Mouse (Mus musculus) cerebellum, adult 9-10 months (tissue): ENCODE results near the gene Cst12.
"Not testable (repeated sequence)": the region's sequence is repeated elsewhere in the genome, so short reads cannot be mapped to it uniquely, and the experiment has no call there.

Experiments used
- DNase-seq: peaks from one replicate; pipeline ENCODE4 v3.0.0; 2022

Gene Cst12

DNA sequence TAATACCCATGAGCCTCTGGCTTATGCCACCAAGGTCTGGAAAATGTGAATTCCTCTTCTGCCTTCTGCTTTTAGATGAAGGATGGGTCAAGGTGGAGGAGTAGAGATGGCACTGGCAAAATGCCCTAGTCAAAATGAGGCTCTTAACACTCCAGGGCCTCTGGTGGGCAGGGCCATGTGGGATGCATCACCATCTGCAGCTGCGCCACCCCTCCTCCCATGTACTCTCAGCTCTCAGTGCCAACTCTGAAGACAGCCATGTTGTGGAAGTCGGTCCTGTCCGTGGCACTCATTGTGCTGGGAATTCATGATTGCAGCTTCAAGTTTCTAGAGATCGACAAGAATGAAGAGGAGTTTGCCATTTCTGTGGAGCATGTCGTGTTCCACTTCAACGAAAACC is at the start of gene Cst12:
Cst12 (plus strand) TSS at position 220 of the 400 bp plus-strand sequence.
- DNase-seq: no peak

DNA sequence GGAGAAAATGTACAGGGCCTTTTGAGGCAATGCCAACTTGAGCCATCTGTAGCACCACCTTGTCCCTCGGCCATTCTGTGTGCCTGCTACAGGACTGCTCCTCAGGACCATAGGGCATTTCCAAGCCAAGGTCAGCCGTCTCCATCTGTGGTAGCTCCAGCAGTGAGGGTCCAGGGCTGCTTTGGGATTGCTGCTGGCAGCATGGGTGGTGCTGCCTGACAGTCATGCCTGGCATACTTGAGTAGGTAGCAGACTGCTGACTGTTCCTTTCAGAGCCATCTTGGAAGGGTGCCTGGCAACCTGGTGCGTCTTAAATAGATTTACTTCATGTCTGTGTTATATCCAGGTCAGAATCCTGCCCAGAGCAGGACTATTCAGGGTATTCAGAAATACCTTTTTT is 46.2 kb upstream of the Cst12 start:
- peak; percentile 97 for DNase-seq

DNA sequence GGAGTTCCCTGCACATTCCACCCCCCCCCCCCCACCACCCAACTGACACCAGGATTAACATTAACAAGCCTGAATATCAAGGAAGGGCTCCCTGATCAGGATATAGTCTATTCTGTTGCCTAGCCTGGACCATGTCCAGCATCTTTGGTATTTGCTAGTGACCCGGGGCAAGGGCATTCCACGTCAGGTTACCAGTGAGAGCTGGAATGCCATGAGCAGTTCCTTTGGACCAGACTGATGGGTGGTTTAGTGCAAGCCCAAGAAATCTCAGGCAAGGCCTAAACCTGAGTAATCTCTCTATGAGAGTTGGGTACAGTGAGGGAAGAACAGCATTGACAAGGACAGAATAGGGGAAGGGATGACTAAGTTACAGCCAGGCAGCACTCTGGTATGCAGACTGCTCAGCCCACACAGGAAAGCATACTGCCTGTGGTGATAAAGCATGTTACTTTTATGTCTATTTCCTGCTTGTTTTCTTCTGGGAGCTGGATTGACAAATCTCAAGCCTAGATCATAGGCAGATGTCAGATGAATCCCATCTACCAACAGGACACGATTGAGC is 45.2 kb upstream of the Cst12 start:
- DNase-seq: peak; percentile 52

DNA sequence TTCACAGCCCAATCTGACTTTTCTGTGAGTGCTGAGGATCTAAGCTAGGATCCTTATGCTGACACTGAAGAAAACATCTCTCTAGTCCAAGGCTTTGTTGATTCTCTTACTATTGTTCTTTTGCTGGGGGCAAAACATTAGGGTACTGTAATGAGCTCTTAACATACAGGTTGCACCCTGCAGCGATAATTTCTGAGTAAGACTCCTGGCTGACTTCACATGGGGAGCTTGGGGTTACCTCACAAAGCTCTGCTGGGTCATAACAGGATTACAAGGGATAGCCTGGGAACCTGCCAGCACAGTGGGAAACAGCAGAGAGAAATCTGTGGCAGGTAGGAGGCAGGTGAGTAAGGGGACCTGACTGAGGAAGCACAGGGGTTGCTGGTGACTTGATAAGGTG is 39.1 kb upstream of the Cst12 start, which contains the start of gene Cstl1:
Cstl1 (plus strand) TSS at position 301 of the 400 bp plus-strand sequence.
- DNase-seq: peak; percentile 18

DNA sequence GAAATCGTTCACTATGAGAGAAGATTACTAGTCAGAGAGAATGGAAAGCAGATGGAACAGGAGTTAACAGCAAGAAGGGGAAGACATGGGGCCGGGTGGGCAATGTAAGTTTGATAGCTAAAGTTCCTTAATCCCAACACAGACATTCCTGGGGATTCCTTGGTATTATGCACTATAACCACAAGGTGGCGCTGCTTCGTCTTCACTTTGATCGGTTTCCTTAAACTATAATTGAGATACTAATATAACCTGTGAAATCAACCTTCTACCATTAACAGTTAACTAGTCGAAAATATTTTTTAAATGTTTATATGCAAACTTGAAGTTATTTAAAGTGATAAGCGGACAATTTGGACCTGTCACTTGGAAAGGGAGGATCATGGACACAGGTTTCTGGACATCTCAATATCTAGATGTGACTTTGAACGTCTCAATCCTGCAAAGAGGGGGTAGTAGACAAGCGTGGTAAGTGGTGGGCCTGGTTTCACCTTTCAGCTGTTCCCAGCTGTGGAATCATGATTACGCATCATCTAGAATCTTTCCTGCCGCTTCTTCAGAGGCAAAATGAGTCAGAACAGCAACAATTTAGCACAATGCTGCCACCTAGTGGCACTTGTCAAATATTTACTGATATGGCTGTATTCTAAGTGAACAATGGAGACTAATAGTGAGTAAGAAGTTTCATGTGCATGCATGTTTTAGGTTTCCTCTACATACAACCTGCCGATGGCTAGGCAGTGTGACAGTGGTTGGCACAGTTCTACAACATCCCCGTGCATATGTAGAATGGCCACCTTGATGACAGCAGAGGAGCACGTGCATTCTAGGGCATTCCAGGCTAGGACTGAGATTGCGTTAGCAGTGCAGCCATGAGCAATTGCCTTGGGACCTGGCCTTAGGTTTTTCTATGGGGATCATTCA is 37.0 kb upstream of the Cst12 start:
- DNase-seq: peak; percentile 88

DNA sequence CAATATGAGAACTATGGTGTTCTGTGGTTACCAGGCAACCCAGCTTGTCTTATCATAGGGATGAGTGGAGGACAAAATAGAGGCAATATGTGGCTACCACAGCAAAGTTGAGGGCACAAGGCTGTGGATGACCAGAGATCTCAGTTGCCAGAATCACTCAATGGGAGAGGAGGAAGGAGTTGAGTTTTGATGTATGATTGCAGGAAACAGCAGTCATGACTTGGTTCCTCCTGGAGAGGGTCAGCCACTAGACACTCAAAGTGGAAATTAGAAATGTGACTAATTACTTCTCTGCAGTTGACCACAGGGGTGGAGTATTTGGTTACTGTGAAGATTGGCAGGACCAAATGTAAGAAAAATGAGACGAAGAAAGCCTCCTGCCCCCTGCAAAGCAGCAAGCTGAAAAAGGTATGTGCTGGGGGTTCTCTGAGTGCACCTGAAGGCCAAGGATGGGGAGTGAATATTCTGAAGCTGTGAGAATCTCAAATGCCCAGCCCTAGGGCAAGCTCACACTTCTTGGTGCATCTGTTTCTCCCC is 34.8 kb upstream of the Cst12 start:
- DNase-seq: no peak

DNA sequence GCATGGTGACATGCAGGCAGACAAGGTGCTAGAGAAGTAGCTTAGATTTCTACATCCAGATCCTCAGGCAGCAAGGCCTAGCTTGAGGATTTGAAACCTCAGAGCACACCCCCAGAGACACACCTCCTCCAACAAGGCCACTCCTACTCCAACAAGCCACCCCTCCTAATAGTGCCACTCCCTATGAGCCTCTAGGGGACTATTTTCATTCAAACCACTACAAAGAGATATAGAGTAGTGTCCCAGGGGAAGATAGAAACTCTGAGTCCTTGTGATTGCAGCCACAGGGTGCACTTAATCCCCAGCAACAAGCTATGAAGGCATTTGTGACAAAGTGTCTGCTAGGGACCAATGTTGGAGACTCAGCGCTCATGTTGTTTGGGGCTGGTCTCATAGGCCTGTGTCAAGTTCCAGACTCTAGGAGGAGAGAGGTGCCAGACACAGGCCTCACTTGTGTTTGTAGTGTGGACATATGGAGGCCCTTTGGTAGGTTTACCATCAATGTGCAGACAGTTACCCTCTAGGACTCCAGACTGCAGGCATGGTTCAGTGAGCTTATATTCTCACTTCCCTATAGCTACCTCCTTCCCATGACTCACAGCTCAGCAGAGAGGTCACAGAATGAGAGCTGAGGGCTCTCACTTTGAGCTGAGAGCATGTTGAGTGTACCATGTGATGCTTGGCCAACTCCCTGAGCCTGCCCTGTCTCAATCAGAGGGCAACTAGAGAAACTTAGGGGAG is 25.3 kb upstream of the Cst12 start:
- DNase-seq: no peak

DNA sequence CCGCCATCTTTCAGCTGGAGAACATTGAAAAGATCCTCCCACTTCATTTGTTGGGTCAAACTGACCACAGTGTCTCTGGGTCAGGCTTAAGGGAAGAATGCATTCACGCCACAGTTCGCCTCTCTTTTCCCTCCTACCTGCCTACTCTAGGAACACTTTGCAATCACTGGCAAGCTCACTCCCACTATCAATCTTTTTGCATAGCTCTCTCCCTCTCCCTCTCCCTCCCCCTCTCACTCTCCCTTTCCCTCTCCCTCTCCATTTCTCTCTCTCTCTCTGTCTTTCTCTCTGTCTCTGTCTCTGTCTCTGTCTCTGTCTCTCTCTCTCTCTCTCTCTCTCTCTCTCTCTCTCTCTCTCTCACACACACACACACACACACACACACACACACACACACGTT is 17.8 kb upstream of the Cst12 start, which contains the start of gene Cst11:
Cst11 (minus strand) TSS at position 101 of the 400 bp plus-strand sequence.
- not testable (repeated sequence) for DNase-seq

DNA sequence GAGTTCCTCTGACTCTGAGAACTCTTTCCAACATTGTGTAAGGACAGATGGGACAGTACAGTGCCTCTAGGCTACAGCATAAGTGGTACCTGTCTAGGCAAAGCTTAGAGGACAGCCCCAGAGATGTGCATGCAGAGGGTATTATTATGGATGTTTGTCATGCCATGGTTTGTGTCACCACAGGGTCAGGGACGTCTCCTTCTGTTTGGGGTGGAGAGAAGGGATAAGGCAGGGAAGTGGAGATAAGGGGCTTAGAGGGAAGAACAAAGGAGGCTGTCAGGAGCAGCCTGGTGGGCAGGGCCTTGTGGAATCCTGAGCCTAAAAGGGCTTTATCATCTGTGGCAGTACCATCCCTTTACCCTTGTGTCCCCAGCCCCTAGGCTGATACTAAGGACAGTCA is 7.5 kb upstream of the Cst12 start, which contains the start of gene 8030411F24Rik:
8030411F24Rik (plus strand) TSS at position 301 of the 400 bp plus-strand sequence.
- DNase-seq: no peak

DNA sequence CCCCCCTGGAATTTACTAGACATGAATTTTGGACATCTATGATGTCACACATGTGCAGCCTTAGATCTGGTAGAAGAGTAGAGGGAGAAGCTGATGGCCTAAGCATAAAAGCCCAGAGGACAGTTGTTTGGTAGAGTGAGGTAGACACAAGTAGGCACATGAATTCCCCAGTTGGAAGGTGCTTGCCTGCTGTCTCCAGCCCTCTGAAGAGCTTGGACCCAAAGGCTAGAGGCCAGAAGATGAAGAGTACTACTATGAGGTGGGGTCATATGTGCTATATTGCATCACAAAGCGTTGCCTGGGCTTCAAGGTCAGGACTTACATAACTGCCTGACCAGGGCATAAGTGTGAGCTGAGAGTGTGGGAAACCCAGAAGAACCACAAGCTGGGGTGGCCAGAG is 9.3 kb downstream of the Cst12 start, which contains the start of gene Cst8:
Cst8 (plus strand) TSS at position 301 of the 400 bp plus-strand sequence.
- DNase-seq: no peak

DNA sequence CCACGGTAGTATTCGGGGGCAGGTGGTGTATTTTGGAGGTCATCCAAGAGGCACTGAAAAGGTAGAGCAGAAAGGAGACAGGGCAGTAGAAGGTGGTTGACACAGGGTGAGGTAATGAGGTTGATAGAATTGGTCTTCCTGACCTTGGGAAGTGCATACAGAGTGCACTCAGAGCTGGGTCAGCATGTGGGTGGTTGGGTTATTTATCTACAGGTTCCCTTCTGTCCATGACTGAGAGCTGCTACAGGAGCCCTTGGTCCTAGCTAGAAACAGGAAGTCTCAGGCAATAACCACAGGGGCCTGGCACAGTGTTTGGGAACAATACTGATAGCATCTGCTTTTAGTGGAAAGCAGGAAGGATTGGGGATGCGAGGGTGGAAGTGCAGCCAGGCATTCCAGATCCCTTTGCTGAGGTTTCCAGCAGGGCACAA is 12.3 kb downstream of the Cst12 start:
- DNase-seq: peak; percentile 89

DNA sequence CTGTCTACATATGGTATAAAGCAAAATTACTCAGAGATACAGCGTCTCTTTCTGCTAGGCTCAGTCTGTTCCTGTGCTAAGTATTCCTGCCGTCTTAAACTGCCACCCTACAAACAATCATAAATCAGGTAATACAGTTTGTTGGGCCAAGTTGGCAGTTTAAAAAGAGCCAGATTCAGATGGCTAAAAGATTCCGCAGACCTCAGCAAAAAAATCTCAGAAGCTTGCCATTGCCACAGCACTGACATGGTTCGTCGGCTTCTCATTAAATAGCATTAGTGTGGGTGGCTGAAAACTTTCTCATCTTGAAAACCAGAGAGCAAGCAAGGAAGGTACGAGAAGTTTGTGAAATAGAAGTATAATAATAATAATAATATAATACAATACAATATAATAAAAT is 17.5 kb downstream of the Cst12 start:
- no peak for DNase-seq

DNA sequence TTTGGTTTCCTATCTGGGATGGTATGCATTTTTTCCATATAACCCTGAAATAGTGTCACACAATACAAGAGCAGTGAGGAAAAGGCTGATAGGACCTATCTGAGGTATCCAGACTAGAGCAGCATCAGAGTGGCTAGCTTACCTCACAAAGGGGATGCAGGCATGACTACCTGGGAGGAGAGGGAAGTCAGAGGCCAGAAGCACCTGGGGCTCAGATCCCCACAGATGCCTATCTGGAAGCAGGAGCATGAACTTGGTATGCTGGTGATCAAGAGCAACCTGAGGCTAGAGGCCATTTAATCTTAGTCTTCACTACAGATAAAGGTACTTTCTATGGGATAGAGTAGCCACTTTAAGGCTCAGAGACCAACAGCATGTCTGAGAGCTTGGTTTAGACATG is 30.7 kb downstream of the Cst12 start, which contains the start of gene Cst13:
Cst13 (plus strand) TSS at position 173 of the 400 bp plus-strand sequence.
- no peak for DNase-seq

DNA sequence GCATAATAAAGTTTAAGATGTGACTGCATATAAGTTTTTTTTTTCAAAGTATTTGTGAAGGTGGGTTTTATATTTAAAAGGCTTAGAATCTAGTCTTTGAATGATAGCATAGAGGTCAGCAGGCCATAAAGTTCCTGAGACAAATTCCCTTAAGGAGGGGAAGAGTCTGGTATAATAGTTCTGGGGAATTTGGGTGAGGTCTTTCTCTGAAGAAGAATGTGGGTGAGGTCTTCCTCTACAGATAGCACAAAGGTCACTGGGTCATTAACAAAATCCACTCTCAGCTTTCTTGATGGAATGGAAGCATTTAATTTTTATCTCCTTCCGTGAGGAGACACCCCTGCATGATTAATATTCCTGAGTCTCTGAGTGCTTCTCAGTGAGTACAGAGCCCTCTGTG is 36.8 kb downstream of the Cst12 start:
- DNase-seq: no peak

DNA sequence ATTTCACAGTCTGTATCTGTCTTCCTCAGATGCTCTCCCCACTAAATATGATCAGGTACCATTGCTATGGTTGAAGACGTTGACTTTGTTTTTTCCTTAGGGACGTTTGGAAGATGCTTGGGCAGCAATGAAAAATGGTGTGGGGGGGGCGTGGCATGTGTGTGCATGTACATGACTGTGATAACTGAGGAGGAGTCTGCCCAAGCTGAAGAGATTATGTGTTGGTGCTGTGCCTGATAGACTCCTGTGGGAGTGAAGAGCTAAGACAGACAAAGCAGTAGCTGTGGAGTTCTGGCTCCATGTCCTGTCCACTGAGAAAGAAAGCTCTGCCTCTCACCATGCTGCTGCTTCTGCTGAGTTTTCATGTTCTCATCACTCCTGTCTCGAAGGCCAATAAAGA is 45.8 kb downstream of the Cst12 start, which contains the start of gene Cst9:
Cst9 (plus strand) TSS at position 236 of the 400 bp plus-strand sequence.
- no peak for DNase-seq

DNA sequence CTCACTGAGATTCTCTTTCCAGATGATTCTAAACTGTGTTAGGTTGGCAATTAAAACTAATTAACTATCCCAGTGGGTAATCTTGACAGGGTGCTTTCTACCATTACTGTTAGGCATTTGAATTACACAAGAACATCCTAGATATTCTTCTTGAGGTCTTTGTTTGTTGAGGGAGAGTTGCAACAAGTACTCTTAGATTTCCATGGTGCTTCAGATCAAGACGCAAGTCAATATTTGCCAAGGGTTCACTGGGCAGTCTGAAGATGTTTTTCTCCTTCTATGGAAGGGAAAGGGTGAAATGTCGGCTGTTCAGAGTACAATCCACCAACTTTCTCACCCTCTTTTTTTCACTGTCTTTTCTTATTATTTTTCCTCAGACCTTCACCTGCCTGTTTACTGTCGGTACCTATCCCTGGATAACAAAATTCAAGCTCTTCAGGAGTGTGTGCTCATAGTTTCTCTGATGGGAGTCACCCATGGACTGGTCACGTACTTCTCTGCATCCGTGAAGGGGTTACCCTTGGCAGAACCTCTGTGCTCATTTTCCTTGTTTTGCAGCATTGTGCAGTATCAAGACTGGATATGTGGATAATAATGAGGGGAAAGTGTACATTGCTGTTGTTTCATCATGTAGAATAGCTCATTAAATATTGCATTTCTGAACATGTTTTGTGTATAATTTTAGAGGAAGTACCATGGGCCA is 49.1 kb downstream of the Cst12 start:
- DNase-seq: no peak

DNA sequence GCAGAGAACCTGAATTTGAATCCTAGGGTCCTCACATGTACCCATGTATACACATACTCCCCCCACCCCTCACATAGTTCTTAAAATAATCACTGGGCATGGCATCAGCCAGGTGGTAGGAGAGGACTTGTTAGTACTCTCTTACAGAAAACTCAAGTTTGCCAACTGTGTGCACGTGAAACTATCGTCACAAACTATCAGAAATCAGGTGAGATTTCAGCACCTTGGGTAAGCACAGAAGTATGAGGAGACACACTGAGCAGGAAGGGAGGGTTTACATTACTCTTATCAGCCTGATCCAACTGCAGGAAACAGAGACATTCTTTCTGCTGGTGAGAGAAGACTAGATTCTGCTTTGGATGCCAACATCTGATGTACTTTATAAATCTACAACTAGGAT is 50.1 kb downstream of the Cst12 start:
- no peak for DNase-seq
